Mouse (Mus musculus) thymus, adult 2 months (tissue): Measurements from ENCODE around the gene Rapsn.
"Not testable (repeated sequence)": the region's sequence is repeated elsewhere in the genome, so short reads cannot be mapped to it uniquely, and the experiment has no call there.

Experiments
- CTCF ChIP-seq: fragments of 200-500 bp; IDR thresholded peaks from 2 replicates; pipeline ENCODE4 v1.5.1; 2012; ENCODE audit warnings: mild to moderate bottlenecking, control low read depth, low read length, moderate library complexity, borderline replicate concordance; ENCODE audit not compliant: control insufficient read depth, poor library complexity, insufficient read depth; ENCODE audit errors: extremely low read depth
- POLR2A ChIP-seq: fragments of 200-500 bp; IDR thresholded peaks from 2 replicates; pipeline ENCODE4 v1.6.1; 2012; ENCODE audit warnings: mild to moderate bottlenecking, low read length, control low read depth, moderate library complexity; ENCODE audit not compliant: control insufficient read depth, poor library complexity, insufficient read depth; ENCODE audit errors: extremely low read depth

GRCm38 (mm10) chr2:91045805-91046204 lies 10.4 kb downstream of the Rapsn start:
- not testable (repeated sequence) for TF ChIP-seq POLR2A, CTCF
